Mouse (Mus musculus): ENCODE results near the gene Prpsap1. TPM values are rescaled to one million over a fixed set of nuclear protein-coding genes. Genes with fewer than 3 reads are reported as not detected.
A peak's percentile ranks its signal among the peaks of the same experiment; 100 is the strongest.

Prpsap1 gene
- polyA plus RNA-seq, 1 experiment: 132 TPM

- DNase-seq (ENCODE audit: low read depth): no peak
- TF ChIP-seq CTCF (IDR thresholded peaks at IDR 0.05; ENCODE audit: borderline replicate concordance, extremely low read depth, insufficient read depth, insufficient read length): no peak
- TF ChIP-seq POLR2A (IDR thresholded peaks at IDR 0.05; ENCODE audit: borderline replicate concordance, extremely low read depth, insufficient read depth, insufficient read length, poor library complexity, severe bottlenecking): no peak
These were observed 19.6 kb upstream of the Prpsap1 start for GRCm38 (mm10) chr11:116513531-116514038.

GRCm38 (mm10) chr11:116512987-116513386 lies 19.0 kb upstream of the Prpsap1 start:
- no peak for TF ChIP-seq POLR2A (IDR thresholded peaks at IDR 0.05; ENCODE audit: borderline replicate concordance, extremely low read depth, insufficient read depth, insufficient read length, poor library complexity, severe bottlenecking)
- TF ChIP-seq CTCF (IDR thresholded peaks at IDR 0.05; ENCODE audit: borderline replicate concordance, extremely low read depth, insufficient read depth, insufficient read length): no peak
- DNase-seq (ENCODE audit: low read depth): no peak

GRCm38 (mm10) chr11:116512154-116512553 lies 18.2 kb upstream of the Prpsap1 start:
- TF ChIP-seq POLR2A (IDR thresholded peaks at IDR 0.05; ENCODE audit: borderline replicate concordance, extremely low read depth, insufficient read depth, insufficient read length, poor library complexity, severe bottlenecking): no peak
- TF ChIP-seq CTCF (IDR thresholded peaks at IDR 0.05; ENCODE audit: borderline replicate concordance, extremely low read depth, insufficient read depth, insufficient read length): no peak
- no peak for DNase-seq (ENCODE audit: low read depth)

- TF ChIP-seq POLR2A (IDR thresholded peaks at IDR 0.05; ENCODE audit: borderline replicate concordance, extremely low read depth, insufficient read depth, insufficient read length, poor library complexity, severe bottlenecking): no peak
- TF ChIP-seq CTCF (IDR thresholded peaks at IDR 0.05; ENCODE audit: borderline replicate concordance, extremely low read depth, insufficient read depth, insufficient read length): no peak
- DNase-seq (ENCODE audit: low read depth): no peak
These were observed 17.4 kb upstream of the Prpsap1 start for GRCm38 (mm10) chr11:116511301-116511868.

DNA sequence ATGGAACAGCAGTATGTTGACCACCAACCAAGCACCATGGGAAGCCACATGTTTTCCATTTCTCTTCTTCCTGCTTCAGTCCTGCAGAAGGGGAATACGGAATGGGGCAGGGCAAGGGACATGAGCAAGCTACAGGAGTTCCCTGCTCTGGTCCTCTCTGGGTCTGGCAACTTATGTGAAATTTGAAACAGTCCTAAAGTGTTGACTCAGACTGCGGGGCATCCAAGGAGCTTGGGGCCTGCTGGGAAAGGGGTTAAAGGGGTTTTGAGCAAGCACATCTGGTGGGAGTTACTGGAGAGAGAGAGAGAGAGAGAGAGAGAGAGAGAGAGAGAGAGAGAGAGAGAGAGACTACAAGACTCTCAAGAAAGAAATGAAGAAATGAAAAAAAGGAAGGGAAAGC lies 14.7 kb upstream of the Prpsap1 start:
- peak; percentile 14 for DNase-seq (ENCODE audit: low read depth)
- TF ChIP-seq CTCF (IDR thresholded peaks at IDR 0.05; ENCODE audit: borderline replicate concordance, extremely low read depth, insufficient read depth, insufficient read length): no peak
- TF ChIP-seq POLR2A (IDR thresholded peaks at IDR 0.05; ENCODE audit: borderline replicate concordance, extremely low read depth, insufficient read depth, insufficient read length, poor library complexity, severe bottlenecking): no peak

DNA sequence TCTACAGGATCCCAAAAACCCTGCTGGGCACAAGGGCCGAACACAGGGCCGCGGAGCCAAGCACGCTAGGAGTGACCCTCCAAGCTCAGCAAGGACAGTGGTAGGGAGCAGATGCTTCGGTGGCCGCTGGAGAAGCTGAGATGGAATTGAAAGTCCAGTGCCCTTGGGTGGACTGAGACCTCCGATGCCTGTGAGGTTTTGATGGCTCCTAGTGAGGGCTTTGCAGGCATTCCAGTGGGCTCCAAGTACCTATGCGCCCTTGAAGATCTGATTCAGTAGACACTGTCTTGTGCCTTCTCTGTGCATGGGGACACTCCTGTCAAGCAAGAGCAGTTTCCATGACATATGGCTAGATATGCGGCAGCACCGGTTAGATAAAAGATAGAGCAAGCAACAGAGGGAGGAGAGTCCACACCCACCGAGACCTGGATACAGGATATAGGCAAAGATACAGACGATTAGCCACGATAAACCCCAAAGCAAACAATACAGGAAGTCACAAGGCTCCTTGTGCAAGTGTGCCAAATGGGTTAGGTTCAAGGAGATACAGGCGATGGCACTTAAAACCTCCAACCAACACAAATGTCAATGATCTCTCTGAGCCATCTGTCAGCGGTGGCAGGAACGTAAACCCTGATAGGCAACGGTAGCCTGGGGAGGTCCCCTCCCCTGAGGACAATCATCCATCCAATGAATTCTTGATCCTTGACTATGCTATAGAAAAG lies 12.3 kb upstream of the Prpsap1 start:
- TF ChIP-seq POLR2A (IDR thresholded peaks at IDR 0.05; ENCODE audit: borderline replicate concordance, extremely low read depth, insufficient read depth, insufficient read length, poor library complexity, severe bottlenecking) (no peak), CTCF (IDR thresholded peaks at IDR 0.05; ENCODE audit: borderline replicate concordance, extremely low read depth, insufficient read depth, insufficient read length) (no peak)
- no peak for DNase-seq (ENCODE audit: low read depth)

- DNase-seq (ENCODE audit: low read depth): no peak
- TF ChIP-seq CTCF (IDR thresholded peaks at IDR 0.05; ENCODE audit: borderline replicate concordance, extremely low read depth, insufficient read depth, insufficient read length) (no peak), POLR2A (IDR thresholded peaks at IDR 0.05; ENCODE audit: borderline replicate concordance, extremely low read depth, insufficient read depth, insufficient read length, poor library complexity, severe bottlenecking) (no peak)
These were observed 11.6 kb upstream of the Prpsap1 start for GRCm38 (mm10) chr11:116505573-116505972.

- DNase-seq (ENCODE audit: low read depth): no peak
These were observed 10.5 kb upstream of the Prpsap1 start for GRCm38 (mm10) chr11:116504516-116504915.

GRCm38 (mm10) chr11:116501005-116501746 lies 7.2 kb upstream of the Prpsap1 start:
- TF ChIP-seq POLR2A (IDR thresholded peaks at IDR 0.05; ENCODE audit: borderline replicate concordance, extremely low read depth, insufficient read depth, insufficient read length, poor library complexity, severe bottlenecking) (no peak), CTCF (IDR thresholded peaks at IDR 0.05; ENCODE audit: borderline replicate concordance, extremely low read depth, insufficient read depth, insufficient read length) (peak; percentile 56; the same call in 1 of the 2 replicates)
- DNase-seq (ENCODE audit: low read depth): peak; percentile 87

More at GRCm38 (mm10) chr11:116504516-116504915, 10.5 kb upstream of the Prpsap1 start:
- TF ChIP-seq CTCF (IDR thresholded peaks at IDR 0.05; ENCODE audit: borderline replicate concordance, extremely low read depth, insufficient read depth, insufficient read length) (no peak), POLR2A (IDR thresholded peaks at IDR 0.05; ENCODE audit: borderline replicate concordance, extremely low read depth, insufficient read depth, insufficient read length, poor library complexity, severe bottlenecking) (no peak)

DNA sequence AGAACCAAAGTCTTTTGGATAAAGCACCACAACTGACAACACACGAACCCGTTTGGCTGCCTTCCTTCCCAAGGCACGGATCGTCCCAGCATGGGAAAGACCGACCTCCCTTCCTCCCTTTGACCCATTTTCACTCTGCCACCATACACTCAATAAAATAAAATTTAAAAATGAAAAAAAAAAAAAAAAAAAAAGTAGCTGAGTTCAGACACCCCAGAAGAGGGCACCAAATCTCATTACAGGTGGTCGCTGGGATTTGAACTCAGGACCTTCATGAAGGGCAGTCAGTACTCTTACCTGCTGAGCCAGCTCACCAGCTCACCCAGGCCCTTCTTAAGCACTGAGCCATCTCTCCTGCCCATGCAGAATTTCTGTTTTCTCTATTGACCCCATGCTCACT lies 5.0 kb upstream of the Prpsap1 start:
- no peak for TF ChIP-seq CTCF (IDR thresholded peaks at IDR 0.05; ENCODE audit: borderline replicate concordance, extremely low read depth, insufficient read depth, insufficient read length)
- no peak for TF ChIP-seq POLR2A (IDR thresholded peaks at IDR 0.05; ENCODE audit: borderline replicate concordance, extremely low read depth, insufficient read depth, insufficient read length, poor library complexity, severe bottlenecking)
- no peak for DNase-seq (ENCODE audit: low read depth)

DNA sequence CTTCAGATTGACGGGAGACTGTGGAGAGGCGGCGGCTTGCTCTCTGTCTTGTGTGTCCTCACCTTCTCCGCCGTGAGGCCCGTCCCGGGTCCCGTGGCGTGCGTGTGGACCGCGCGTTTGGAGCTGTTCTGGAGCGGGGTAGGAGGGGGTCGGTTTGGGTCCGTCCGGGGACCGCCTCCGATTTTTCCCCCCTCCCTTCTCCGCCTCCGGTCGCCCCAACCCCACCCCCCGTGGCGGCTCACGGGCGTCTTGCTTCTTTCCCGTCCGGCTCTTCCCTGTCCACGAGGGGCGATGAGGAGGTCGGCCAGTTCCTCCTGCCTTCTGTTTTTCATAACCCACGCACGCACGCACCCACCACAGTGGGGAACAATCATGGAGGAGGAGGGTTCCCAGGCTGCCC lies 4.6 kb upstream of the Prpsap1 start:
- TF ChIP-seq POLR2A (IDR thresholded peaks at IDR 0.05; ENCODE audit: borderline replicate concordance, extremely low read depth, insufficient read depth, insufficient read length, poor library complexity, severe bottlenecking) (no peak), CTCF (IDR thresholded peaks at IDR 0.05; ENCODE audit: borderline replicate concordance, extremely low read depth, insufficient read depth, insufficient read length) (no peak)
- no peak for DNase-seq (ENCODE audit: low read depth)
